Mouse (Mus musculus) CD4-positive helper T cell, adult 2 months (primary cell): ENCODE results near the gene Ehbp1.

Experiments used
- DNase-seq: peaks from one replicate; pipeline ENCODE4 v3.0.0-alpha.2; 2012; ENCODE audit warnings: low read depth, missing footprints, low spot score

Gene Ehbp1

DNA sequence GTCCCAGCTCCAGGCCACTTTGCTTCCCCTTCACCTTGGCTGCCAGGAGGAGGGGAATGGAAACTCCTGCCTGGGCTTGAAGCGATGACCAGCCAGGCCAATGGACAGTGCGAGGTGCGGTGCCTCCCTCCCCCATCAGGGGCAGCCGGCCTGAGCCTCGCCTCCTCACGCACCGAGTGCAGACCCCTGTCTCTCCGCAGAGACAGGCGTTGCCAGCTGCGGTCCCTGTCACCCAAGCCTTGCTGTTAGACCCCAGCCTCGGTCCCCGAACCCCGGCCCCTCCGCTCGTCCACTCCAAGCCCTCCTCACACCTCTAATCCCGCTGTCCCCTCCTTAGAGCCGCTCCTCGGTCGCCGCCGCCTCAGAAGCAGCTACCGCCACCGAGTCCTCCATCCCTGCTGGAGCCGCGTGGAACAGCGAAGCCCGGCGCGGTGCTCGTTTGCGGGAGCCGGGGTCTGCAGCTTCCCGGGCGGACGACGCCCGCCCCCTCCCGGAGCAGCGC, 55.7 kb downstream of the Ehbp1 start:
- DNase-seq: no peak

GRCm38 (mm10) chr11:22276656-22277055, 65.4 kb downstream of the Ehbp1 start:
- no peak for DNase-seq

- DNase-seq: no peak
These were observed 67.9 kb downstream of the Ehbp1 start for GRCm38 (mm10) chr11:22274144-22274543.

DNA sequence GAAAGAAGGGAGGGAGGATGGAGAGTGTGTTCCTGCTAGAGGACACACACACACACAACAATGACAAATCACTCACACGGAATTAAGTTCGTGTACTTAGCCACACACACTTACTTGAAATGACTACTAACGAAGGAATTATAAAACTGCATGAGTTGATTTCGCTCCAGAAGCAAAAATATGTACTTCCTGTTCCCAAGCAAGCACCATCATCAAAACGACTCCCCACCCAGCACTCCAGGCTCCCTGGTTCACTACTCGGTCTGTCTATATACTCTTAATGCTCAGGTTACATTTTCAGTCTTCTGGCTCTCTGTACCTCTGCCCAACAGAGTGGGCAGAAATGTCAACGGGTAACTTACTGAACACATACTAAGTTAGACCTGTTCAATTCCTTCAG, 68.7 kb downstream of the Ehbp1 start:
- no peak for DNase-seq

GRCm38 (mm10) chr11:22271889-22272288, 70.2 kb downstream of the Ehbp1 start:
- no peak for DNase-seq

DNA sequence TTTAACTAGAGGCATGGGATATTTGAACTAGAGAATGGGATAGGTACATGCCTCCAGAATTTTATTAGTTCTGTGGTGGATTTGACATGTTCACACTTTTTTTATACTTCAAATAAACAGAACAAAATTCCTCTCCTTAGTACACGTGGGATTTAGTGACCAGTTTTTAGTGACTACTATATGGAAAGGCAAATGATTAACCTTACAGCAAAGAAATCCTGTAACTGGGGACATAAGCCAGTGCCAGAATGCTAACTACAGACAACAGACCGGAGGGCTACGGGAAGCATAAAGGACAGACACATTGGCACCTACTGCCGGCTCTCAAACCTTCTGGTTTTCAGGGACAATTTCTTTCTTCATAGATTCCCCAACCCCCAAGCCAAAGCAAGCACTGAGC, 72.4 kb downstream of the Ehbp1 start:
- no peak for DNase-seq

DNA sequence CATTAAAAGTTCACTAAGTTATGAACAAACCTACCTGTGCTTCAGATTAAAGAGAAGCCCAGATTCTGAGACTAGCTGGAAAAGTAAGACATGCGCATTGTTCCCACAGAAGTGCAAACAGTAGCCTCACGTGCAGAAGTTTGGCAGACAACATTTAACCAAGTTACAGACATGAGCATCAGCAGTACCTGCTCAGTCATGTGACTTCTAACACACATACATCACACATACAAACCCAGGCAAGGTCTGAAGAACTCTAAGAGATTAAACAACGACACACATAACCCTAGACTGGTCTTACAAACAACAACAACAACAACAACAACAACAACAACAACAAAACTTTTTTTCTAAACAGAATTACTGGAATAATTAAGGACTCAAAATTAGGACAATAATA, 72.9 kb downstream of the Ehbp1 start:
- no peak for DNase-seq

DNA sequence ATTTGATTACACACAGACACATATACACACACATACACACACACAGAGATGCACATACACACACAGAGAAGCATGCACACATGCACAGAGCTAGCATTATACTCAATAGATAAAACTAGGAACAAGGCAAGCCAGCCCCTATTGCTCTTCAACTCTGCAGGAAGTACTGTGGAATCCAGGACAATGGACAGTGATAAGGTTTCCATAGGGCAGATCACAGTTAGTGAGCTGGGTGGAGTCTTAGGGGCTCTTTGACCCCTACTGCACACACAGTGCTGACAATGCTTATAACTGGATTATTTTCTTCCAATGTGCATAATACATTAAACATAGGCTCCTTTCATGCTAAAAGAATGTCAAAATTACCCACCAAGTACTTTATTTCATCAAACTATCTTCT, 75.1 kb downstream of the Ehbp1 start:
- DNase-seq: no peak

DNA sequence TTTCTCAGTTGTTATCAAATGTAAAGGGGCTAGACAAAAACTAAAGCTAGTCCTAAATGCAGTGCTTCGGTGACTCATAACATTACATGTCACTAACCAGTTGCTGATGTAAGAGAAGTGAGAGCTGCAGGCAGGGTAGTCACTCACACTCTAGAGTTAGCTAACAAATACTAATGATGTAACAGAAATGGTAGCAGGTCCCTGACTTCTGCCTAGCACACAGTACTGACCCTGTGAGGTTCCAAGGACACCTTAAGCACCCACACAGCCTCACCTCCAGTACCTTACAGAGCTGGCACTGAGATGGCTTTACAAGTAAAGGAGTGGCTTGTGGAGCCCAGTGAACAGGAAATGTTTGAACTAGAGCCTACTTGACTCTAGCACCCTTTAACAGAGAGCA, 86.7 kb downstream of the Ehbp1 start:
- DNase-seq: no peak

GRCm38 (mm10) chr11:22249363-22249762, 92.7 kb downstream of the Ehbp1 start:
- no peak for DNase-seq

DNA sequence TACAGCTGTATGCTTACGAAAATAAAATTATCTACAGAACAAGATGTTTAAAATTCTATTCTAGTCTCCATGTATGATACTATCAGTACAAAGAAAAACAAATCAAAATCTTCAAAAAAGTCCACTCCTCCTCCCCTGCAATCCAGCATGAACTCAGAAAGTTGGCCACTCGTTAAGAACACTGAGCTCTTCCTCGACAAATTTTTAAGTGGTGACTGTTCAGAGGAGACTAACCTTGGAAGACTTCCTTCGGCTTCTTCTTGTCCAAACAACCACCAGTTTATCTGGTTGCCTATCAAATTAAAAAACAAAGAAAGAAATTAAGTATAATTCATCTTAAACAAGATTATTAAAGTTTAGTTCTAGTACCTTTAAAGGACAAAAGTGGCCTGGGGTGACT, 94.4 kb downstream of the Ehbp1 start:
- no peak for DNase-seq

DNA sequence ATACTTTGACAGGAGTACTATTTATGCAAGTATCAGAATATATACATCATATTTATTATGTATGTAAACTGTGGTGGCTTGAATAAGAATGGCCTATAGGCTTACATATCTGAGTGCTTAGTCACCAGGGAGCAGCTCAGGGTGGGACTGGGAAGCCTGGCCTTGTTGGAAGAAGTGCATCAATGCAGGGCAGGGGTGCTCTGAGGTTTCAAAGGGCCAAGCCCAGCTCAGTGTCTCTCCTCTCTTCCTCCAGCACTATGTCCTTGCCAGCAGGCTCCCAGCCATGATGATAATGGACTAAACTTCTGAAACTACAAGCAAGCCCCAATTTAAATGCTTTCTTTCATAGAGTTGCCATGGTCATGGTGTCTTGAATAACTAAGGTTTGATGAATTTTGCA, 95.0 kb downstream of the Ehbp1 start:
- DNase-seq: no peak

GRCm38 (mm10) chr11:22235558-22235957, 106.5 kb downstream of the Ehbp1 start:
- DNase-seq: no peak

- DNase-seq: peak; percentile 7
These were observed 107.4 kb downstream of the Ehbp1 start for GRCm38 (mm10) chr11:22234739-22235138.

GRCm38 (mm10) chr11:22230906-22231305, 111.2 kb downstream of the Ehbp1 start:
- no peak for DNase-seq

DNA sequence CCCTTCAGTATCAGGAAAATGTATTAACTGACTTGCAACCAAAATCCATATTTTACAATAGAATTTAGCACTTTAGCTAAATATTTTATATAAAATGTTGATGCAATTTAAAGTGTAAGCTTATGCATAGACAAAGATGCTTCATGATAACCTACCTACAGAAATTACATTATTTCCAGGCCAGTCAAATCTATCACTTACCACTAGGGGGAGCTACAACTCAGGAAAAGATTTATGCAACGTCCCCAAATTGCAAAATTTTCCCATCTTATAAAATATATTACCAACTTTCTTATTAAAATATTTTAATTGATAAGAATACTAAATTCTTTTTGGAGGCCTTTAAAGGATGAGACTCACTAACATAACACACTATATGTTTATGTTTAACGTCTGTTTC, 116.5 kb downstream of the Ehbp1 start:
- DNase-seq: peak; percentile 20

- no peak for DNase-seq
These were observed 123.9 kb downstream of the Ehbp1 start for GRCm38 (mm10) chr11:22218222-22218621.

DNA sequence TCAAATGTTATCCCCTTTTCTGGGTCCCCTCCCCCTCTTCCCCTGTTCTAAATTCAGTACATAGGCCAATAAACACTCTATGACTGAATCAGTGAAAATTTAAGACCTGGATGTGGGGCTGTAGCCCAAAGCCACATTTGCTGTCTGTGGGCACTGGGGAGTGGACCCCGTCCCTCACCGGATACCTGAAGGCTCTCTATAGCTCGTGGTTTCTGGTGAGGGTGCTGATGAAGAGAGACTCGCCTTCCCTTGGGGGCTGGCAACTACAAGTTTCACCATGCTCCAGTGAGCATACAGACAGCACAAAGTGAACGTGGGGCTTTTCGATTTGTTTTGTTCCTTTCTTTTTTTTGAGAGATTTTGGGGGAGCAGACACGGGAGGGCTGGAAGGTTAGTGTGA, 125.2 kb downstream of the Ehbp1 start:
- no peak for DNase-seq

GRCm38 (mm10) chr11:22206611-22207010, 135.5 kb downstream of the Ehbp1 start:
- no peak for DNase-seq

DNA sequence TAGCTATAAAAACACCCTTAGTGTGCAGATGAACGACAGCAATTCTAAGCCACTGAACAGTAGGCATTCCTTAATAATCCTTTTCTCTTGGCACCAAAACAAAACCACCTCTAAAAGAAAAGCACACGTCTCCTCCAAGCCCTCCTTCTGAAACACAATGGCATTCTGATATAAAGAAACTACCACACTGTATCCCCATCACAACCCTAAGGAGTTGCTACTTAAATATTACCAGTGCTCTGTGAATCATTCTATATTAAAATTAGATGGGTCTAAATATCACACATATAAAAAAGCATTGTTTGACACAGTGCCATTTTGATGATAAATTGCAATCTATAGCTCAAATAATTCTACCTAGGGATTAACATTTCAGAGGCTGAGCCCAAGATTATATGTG, 135.9 kb downstream of the Ehbp1 start:
- no peak for DNase-seq

DNA sequence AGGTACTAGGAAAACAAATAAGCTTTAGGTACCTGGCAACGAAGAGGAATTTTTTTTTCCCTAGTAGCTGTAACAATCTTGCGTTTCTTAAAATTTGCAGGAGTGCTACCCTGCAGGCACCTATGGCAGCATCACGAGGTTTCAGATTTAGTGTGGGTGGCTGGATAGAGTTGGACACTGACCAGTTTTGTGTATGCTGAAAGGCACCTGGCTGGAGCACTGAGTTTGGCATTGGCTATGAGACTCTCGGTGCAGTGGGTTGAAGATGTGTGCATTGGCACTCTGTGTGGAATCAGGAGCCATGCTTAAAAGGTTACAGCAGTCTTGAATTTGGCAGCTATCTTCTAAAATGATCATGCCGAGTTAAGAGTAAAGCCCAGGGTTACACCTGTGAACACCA, 138.7 kb downstream of the Ehbp1 start:
- DNase-seq: no peak

- DNase-seq: no peak
These were observed 141.0 kb downstream of the Ehbp1 start for GRCm38 (mm10) chr11:22201125-22201524.

DNA sequence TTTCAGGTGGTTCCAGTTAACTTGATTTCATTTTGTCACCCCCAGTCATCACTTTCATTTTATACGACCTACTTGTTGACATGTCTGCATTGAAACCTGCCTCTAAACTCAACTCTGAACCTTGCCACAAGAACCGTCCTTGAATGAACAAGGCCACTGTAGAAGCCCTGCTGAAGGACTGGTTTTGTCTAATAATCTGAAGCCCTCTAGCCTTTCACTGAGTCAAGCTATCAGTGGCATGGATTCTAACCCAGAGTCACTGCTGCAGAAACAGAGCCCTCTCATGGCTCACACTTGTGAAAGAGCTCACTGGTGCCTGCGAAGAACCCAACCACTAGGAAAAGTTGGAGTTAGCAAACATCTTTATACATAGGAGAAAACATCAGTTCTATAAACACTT, 142.2 kb downstream of the Ehbp1 start:
- no peak for DNase-seq

DNA sequence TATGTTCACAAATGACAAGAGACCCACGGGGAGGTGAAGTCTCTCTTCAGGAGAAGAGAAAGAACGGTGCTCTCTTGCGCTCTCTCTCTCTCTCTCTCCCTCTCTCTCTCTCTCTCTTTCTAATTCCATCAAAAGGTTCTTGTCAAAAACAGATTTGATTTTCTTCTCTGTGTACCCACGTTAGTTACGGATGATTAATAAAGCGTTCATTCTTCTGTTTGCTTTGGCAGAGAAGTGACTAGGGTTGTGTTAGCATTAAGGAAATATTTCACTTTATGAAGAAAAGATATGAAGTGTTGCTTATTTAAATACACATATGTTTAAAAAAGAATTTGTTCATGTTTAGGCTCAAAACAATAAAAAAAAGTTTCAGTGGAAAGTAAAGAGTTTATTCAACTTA, 143.7 kb downstream of the Ehbp1 start:
- DNase-seq: no peak

- no peak for DNase-seq
These were observed 144.2 kb downstream of the Ehbp1 start for GRCm38 (mm10) chr11:22197935-22198334.
